Mouse (Mus musculus) frontal cortex, postnatal 25 days (tissue): Measurements from ENCODE around the gene Nisch.

ENCODE experiments used
- DNase-seq, 2 experiments: peaks; one replicate each; pipeline ENCODE4 v3.0.0; 2022; ENCODE audit warnings: low spot score in 2 of 2

Gene Nisch

DNA sequence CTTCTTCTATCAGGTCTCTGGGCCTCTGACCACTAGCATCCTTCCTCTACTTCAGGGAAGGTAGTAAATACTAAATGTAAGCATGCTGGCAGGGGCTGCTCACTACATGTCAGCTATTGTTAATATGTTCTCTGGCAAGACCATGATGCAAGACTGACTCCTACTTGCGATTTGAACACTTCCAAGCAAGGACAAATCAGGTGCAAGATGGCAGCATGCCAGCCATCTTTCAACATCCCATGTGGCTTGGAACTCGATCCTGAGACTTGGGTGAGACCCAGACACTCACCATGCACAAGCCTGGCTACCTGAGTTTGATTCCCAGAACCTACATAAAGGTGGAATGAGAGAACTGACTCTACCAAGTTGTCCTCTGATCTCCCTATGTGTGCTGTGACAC lies 24.8 kb downstream of the Nisch start:
- DNase-seq = no peak

DNA sequence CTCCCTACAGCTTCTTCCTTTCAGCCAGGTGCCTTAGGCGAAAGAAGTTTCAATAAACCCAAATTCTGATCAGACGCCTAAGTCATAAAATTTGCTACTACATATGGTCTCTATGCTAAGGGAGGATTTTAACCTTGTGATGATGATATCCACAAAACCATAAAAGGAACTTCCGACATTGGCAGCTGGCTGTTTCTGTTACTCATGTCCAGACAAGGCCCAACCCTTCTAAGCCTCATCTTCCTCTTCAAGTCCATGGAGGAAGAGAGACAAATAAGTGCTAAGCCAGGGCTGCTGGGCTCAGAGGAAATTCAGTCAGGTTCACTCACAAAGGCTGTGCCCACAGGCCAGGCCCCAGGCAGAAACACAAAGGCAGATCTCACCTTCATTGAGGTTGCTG lies 27.4 kb downstream of the Nisch start:
- no peak for DNase-seq

- no peak for DNase-seq
These were observed 28.0 kb downstream of the Nisch start for GRCm38 (mm10) chr14:31188771-31189181.

DNA sequence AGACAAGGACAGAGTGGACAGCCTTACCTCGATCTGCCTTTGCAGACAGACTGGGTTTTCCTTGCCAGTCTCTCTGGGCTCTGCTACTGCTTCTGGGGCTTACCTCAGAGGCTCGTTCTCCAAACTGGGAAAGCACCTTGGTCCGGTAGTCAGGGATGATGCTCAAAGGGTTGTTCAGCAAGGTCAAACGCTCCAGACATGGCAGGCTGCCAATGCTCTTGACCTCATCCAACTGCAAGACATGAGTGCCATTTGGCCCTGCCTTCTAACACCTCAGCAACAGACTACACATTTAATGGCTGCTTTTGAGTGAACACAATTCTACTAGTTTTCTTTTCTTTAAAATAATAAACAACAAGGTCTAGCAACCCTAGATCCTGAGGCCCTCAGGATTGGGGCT lies 30.1 kb downstream of the Nisch start:
- no peak for DNase-seq

DNA sequence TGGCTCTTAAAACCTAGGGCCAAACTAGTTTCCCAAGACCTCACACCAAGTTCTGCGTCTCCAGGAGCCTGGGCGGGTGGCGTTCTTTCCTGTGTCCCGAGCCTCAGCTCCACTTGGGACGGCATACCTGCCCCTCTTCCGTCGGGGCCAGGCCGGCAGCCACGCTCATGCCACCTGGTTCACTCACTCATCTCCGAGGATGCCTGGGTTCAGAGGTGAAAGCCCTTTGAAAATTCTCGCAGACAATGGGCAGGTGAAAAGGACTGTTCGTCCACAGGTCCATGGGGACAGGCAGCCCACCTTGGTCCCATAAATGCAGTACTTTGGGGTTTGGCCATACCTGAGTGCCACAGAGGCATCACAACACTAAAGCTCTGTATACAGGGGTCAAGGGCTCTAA lies 32.6 kb downstream of the Nisch start:
- DNase-seq = no peak

GRCm38 (mm10) chr14:31183541-31183940 lies 33.2 kb downstream of the Nisch start:
- no peak for DNase-seq

DNA sequence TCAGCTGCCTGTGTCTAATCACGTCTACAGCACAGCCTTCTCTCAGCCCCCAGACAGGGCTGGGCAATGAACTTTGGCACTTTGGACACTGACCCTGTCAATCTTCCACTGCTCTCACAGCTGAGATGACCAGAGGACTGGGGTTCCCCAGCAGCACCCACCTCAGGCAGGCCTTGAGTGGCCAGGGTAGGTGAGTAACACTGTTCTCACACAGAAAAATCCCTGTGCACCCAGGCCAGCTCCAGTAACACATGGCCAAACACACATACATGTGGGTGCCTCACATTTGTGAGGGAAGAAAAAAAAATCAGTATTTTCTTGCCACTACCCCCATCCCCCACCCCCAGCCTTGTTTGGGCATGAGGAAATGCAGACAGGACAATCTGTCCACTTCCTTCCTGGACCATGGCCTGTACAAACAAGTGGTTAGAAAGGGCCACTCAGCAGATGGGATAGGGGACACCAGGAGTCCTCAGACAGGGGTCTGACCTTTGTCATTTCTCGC lies 33.9 kb downstream of the Nisch start:
- no peak for DNase-seq

- no peak for DNase-seq
These were observed 35.2 kb downstream of the Nisch start for GRCm38 (mm10) chr14:31181512-31181911.

DNA sequence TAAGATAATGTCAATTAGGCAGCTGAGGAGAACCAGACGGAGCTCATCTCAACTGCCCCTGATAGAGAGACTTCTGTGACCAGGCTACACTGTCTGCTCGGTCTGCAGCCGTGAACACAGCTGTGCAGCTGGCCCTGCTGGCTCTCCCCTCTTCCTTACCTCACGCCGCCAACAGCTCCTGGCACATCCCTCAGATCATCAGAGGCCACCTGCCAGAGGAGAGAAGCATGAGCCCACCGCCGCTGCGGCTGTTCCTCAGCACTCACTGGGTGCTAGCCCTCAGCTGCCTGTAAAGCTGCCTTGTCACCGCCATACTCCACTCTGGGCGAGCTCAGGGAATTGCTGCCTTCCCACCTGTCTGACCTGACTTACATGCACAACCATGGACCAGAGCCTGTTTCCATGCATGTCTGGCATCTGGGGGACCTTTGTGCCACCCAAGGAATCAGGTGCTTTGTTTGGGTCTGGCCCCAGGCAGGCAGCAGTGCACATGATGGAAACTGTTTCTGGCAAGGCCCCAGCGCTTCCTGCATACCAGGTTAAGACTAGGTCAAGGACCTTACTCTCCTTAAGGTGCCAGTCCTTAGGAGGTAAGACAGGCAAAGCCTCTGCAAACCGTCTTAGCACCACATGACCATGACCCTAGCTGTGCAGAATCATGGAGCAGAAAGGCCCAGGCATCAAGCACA lies 36.9 kb downstream of the Nisch start:
- DNase-seq = no peak

DNA sequence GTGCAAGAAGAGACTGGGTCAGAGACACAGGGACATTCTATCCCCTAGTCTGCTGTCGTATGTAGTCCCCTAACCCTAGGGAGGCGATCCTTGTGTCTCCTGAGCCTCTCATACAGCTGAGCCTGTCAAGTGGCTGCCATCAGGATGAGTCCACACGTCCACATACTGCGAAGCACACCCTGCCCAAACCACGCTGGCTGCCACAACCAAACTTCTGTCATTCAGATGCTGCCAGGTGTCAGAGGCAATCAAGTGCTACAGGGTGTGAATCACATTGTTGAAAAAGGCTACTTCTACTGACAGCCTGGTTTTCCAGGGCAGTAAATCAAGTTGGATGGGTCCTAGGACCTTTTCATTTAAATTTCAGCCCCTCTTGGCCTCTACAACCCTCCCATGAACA lies 39.0 kb downstream of the Nisch start:
- no peak for DNase-seq

DNA sequence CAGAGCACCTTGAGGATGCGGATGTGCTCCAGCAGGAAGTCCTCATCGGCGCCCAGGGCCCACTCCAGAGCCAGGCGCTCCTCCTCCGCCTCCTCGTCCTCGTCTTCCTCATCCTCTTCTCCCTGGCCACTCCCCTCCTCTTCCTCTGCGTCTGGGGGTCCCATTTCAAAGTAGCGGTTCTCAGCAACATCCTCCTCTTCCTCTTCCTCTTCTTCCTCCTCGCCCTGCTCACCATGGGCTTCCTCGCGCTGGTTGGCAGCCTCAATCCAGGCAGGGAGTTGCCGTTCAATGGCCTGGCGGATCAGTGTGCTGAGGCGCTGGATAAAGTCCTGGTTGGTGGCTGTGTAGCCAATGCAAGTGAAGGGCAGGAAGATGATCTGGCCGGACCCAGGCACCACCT lies 39.5 kb downstream of the Nisch start:
- no peak for DNase-seq

- no peak for DNase-seq
These were observed 43.2 kb downstream of the Nisch start for GRCm38 (mm10) chr14:31173537-31173936.

GRCm38 (mm10) chr14:31172781-31173455 lies 43.8 kb downstream of the Nisch start:
- DNase-seq = no peak

DNA sequence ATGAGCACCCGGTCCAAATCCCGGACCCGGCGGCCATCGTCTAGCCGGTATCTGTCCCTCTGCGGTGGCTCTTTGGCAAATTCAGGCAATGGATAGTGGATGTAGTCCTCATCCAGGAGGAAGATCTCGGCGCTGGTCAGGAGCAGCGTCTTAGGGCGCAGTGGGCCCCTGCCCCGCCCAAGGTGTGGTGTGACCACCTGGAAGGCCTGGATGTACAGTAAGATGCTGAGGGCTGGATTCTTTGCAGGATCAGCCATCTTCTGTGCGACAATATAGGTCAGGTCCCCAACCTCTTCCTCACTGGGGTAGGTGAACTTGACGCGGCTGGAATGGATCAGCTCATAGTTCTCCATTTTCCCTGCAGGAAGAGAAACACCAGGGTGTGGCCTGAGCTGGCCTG lies 44.9 kb downstream of the Nisch start:
- no peak for DNase-seq

GRCm38 (mm10) chr14:31171386-31171785 lies 45.4 kb downstream of the Nisch start:
- DNase-seq = no peak

DNA sequence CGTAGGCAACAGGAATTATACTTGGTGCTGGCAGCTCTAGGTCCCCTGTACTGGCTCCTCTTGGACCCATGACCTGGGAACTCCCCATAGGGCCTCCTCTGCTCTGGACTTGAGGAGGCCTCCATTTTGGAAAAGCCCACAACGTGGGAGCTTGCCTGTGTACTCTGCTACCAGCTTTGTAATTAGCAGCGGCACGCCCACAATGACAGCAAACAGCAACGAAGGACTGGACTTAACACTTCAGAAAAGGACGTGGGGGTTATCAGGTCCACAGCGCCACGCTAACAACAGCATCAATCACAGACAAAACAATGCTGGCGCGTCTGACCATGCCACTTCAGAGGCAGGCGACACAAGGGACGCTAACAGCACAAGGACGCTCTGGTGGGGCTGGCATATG lies 45.8 kb downstream of the Nisch start:
- no peak for DNase-seq

GRCm38 (mm10) chr14:31169508-31169907 lies 47.2 kb downstream of the Nisch start:
- no peak for DNase-seq

DNA sequence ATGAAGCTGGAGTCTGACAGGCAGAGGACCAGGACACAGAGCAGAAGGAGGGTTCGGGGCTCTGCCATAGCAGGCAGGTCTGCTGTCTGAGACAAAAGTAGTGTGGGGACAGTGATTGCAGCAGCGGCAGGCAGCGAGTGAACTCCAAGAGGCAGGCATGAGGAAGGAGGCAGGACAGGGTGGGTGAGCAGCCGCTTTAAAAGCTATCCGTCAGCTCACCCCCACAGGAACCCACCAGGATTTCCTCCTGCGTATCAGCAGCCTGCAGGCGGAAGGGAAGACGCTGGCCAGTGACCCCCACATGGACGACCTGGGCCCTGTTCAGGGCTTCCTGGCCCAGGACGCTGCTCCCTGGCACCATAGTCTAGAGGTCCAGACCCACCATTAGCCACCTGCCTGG lies 48.3 kb downstream of the Nisch start, which contains the start of gene Stab1:
Stab1 (minus strand) TSS at position 217 of the 400 bp plus-strand sequence.
- DNase-seq = no peak

GRCm38 (mm10) chr14:31166827-31167226 lies 49.9 kb downstream of the Nisch start:
- no peak for DNase-seq

DNA sequence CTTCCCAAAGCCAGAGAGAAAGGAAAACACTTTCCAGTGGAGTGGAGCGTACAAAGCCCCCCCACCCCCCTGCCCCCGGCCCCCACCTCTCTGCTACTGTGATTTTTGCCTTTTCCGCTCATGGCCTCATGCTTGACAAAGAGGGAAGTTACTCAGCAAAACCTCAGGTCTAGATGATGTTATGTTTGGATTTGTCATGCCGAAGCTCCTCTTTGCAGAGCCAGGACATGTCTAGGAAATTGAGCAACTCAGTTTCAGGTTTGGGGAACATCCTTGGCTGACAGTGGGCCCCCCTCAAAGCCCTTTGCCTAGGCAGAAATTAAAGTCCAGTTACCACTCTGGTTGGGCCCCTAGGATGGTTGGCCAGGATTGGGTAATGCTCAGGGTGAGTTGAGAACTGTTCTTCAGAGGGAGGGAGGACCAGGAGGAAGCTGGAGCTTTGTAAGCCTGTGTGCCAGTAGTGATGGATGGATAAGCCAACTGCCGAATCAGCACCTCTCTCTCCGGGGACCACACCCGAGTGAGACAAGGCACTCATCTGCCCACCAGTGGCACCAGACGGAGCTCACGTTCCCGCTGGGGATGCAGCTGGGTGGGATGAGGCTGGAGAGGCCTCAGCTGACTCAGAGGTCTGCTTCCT lies 50.6 kb downstream of the Nisch start:
- no peak for DNase-seq

GRCm38 (mm10) chr14:31165458-31165857 lies 51.3 kb downstream of the Nisch start:
- no peak for DNase-seq

- DNase-seq = no peak
These were observed 51.7 kb downstream of the Nisch start for GRCm38 (mm10) chr14:31165010-31165409.

- no peak for DNase-seq
These were observed 52.7 kb downstream of the Nisch start for GRCm38 (mm10) chr14:31164067-31164466.
